Mouse (Mus musculus) left cerebral cortex, adult 9 months (tissue): Measurements from ENCODE around the gene Nwd2.

Source experiments
- DNase-seq, 2 experiments: peaks; one replicate each; pipeline ENCODE4 v3.0.0; 2022; ENCODE audit warnings: low spot score in 2 of 2

Nwd2 gene

GRCm38 (mm10) chr5:63649070-63649532 is at the start of gene Nwd2:
Gene Nwd2 (plus strand): TSS chr5:63649102.
- DNase-seq: peak in 1 of 2 experiments; percentile 49

GRCm38 (mm10) chr5:63607447-63607846 is 41.5 kb upstream of the Nwd2 start:
- DNase-seq: peak; percentile 28 to 76

GRCm38 (mm10) chr5:63616792-63617668 is 31.9 kb upstream of the Nwd2 start:
- no peak for DNase-seq

GRCm38 (mm10) chr5:63624123-63624522 is 24.8 kb upstream of the Nwd2 start:
- peak; percentile 55 to 86 for DNase-seq

GRCm38 (mm10) chr5:63627832-63628530 is 20.9 kb upstream of the Nwd2 start:
- DNase-seq: no peak

GRCm38 (mm10) chr5:63628531-63628871 is 20.4 kb upstream of the Nwd2 start:
- no peak for DNase-seq

- DNase-seq: peak in 1 of 2 experiments; percentile 34
Measured at GRCm38 (mm10) chr5:63634636-63635035, 14.3 kb upstream of the Nwd2 start.

- peak in 1 of 2 experiments; percentile 72 for DNase-seq
Measured at GRCm38 (mm10) chr5:63648187-63648586, 715 bp upstream of the Nwd2 start.

GRCm38 (mm10) chr5:63649533-63650464 is 897 bp downstream of the Nwd2 start:
- peak in 1 of 2 experiments; percentile 27 for DNase-seq

GRCm38 (mm10) chr5:63651813-63652212 is 2.9 kb downstream of the Nwd2 start:
- no peak for DNase-seq

- no peak for DNase-seq
Measured at GRCm38 (mm10) chr5:63652705-63653104, 3.8 kb downstream of the Nwd2 start.

- peak in 1 of 2 experiments; percentile 27 for DNase-seq
Measured at GRCm38 (mm10) chr5:63666884-63667283, 18.0 kb downstream of the Nwd2 start.

- DNase-seq: no peak
Measured at GRCm38 (mm10) chr5:63675934-63676333, 27.0 kb downstream of the Nwd2 start.

GRCm38 (mm10) chr5:63689084-63689483 is 40.2 kb downstream of the Nwd2 start:
- no peak for DNase-seq

GRCm38 (mm10) chr5:63696784-63697183 is 47.9 kb downstream of the Nwd2 start:
- no peak for DNase-seq

- no peak for DNase-seq
Measured at GRCm38 (mm10) chr5:63697196-63697595, 48.3 kb downstream of the Nwd2 start.

- DNase-seq: no peak
Measured at GRCm38 (mm10) chr5:63728955-63729354, 80.1 kb downstream of the Nwd2 start.

GRCm38 (mm10) chr5:63735521-63735920 is 86.6 kb downstream of the Nwd2 start:
- DNase-seq: no peak

GRCm38 (mm10) chr5:63743426-63743825 is 94.5 kb downstream of the Nwd2 start:
- no peak for DNase-seq

- DNase-seq: no peak
Measured at GRCm38 (mm10) chr5:63748299-63748698, 99.4 kb downstream of the Nwd2 start.

- DNase-seq: no peak
Measured at GRCm38 (mm10) chr5:63748759-63749158, 99.9 kb downstream of the Nwd2 start.
